Mouse (Mus musculus) kidney, adult 10 weeks (tissue): ENCODE results near the gene Olfr1248. TPM values are rescaled to one million over a fixed set of nuclear protein-coding genes. Genes with fewer than 3 reads are reported as not detected.

ENCODE experiments used
- polyA plus RNA-seq: library from polyadenylated mRNA; stranded (reverse); fragments of 350-450 nt; fragmentation: Illumina TruSeq; extraction: RNeasy Lipid Tissue Mini Kit (QIAGEN cat#74804); gene quantifications from one replicate; pipeline ENCODE4 v1.2.3, GENCODE M21; 2014; ENCODE audit warnings: low read depth, low replicate concordance

The Olfr1248 gene
- polyA plus RNA-seq: not detected

DNA sequence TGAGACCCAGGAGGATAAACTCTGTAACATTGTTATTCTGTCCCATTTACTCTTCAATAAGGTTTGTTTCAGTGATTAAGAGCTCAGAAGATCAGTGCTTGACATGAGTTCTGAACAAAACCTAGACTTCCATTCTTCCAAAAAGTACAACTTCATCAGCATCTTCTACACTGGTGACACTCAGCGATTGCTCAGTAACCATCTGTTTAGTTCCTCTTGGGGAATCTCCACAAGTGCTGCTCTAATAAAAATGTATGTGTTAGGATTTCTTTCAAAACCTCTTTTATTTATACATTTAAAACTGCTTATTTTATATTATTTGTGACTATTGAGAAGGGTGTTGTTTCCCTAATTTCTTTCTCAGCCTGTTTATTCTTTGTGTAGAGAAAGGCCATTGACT is at the start of gene Olfr1248:
Olfr1248 (minus strand) TSS at position 101 of the 400 bp plus-strand sequence.

GRCm38 (mm10) chr2:89661367-89661766 is 43.3 kb upstream of the Olfr1248 start, which contains the start of gene Olfr1250:
TSS of gene Olfr1250 (minus strand) at chr2:89661467.

GRCm38 (mm10) chr2:89634883-89635282 is 16.8 kb upstream of the Olfr1248 start, which contains the start of gene Olfr1249:
TSS of gene Olfr1249 (minus strand) at chr2:89634983.

GRCm38 (mm10) chr2:89614030-89614429 is 4.0 kb downstream of the Olfr1248 start, which contains the start of gene Olfr1247:
TSS of gene Olfr1247 (minus strand) at chr2:89614130.

DNA sequence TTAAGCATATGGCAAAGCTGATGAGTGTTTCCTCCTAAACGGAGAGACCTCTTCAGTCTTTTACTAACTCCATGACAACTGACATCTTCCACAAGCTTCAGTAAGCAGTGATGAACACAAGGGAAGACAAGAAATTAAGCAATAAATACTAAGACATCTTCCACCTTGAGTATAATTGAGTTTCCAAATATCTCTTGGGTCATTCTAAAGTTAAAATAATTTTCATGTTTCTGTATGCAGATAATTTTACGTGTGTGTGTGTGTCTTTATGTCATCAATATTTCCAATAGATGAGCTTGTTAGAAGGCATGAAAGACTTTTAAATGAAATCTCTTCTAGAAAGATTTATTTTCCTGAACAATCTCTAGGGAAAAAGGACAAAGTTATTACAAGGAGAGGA is 25.0 kb downstream of the Olfr1248 start, which contains the start of gene Olfr1246:
Olfr1246 (minus strand) TSS at position 101 of the 400 bp plus-strand sequence.

GRCm38 (mm10) chr2:89578347-89578746 is 39.7 kb downstream of the Olfr1248 start, which contains the start of gene Olfr1245:
TSS of gene Olfr1245 (minus strand) at chr2:89578447.

Other genes starting within 250 kb of the Olfr1248 start
- gene Olfr1238, start 208.6 kb downstream of the Olfr1248 start, polyA plus RNA-seq: not detected
- gene Olfr1239, start 197.8 kb downstream of the Olfr1248 start, polyA plus RNA-seq: not detected
- gene Olfr1240, start 175.2 kb downstream of the Olfr1248 start, polyA plus RNA-seq: not detected
- not detected for gene Olfr1241, start 131.1 kb downstream of the Olfr1248 start, polyA plus RNA-seq
- not detected for gene Olfr1242, start 119.9 kb downstream of the Olfr1248 start, polyA plus RNA-seq
- gene Olfr1243, start 86.8 kb downstream of the Olfr1248 start, polyA plus RNA-seq: not detected
- not detected for gene Olfr1245, start 39.8 kb downstream of the Olfr1248 start, polyA plus RNA-seq
- not detected for gene Olfr1246, start 25.1 kb downstream of the Olfr1248 start, polyA plus RNA-seq
- not detected for gene Olfr1247, start 4.1 kb downstream of the Olfr1248 start, polyA plus RNA-seq
- gene Olfr1249, start 16.7 kb upstream of the Olfr1248 start, polyA plus RNA-seq: not detected
- gene Olfr1250, start 43.2 kb upstream of the Olfr1248 start, polyA plus RNA-seq: not detected
- not detected for gene Olfr1251, start 53.7 kb upstream of the Olfr1248 start, polyA plus RNA-seq
- gene Olfr1252, start 106.8 kb upstream of the Olfr1248 start, polyA plus RNA-seq: not detected
- not detected for gene Olfr1253, start 138.8 kb upstream of the Olfr1248 start, polyA plus RNA-seq
- gene Olfr1254, start 175.4 kb upstream of the Olfr1248 start, polyA plus RNA-seq: not detected
- not detected for gene Olfr1255, start 193.8 kb upstream of the Olfr1248 start, polyA plus RNA-seq
- not detected for gene Olfr1256, start 223.3 kb upstream of the Olfr1248 start, polyA plus RNA-seq
- gene Olfr48, start 230.0 kb upstream of the Olfr1248 start, polyA plus RNA-seq: not detected